ENCODE assay signal across 17 mouse cellular contexts in genomic region chr16:32174340-32175005, GRCm38 (mm10). TPM values are rescaled to one million over a fixed set of nuclear protein-coding genes. Genes with fewer than 3 reads are reported as not detected.
"Had no signal": no experiment of that assay in that cellular context is flagged by ENCODE, and none has a peak within 500 bp of the region (broad histone marks: within the 10 kb centered on the region; RNA-seq: fewer than 3 reads in every experiment).

No protein-coding gene starts in this region.

- H3K27ac ChIP-seq: limb, embryonic 12.5 days; liver, embryonic 13.5 days; lung, embryonic 15.5 days; midbrain, embryonic 15.5 days; neural tube, embryonic 12.5 days had no signal

- H3K9ac ChIP-seq: limb, embryonic 12.5 days; liver, embryonic 13.5 days; liver, postnatal 0 days; lung, embryonic 15.5 days; midbrain, embryonic 15.5 days; neural tube, embryonic 12.5 days had no signal

- ATAC-seq: hindbrain, embryonic 16.5 days; inflammation-experienced regulatory T-cells, adult 6 months; liver, postnatal 0 days; midbrain, embryonic 15.5 days had no signal

- H3K4me3 ChIP-seq: limb, embryonic 12.5 days; liver, embryonic 13.5 days; lung, embryonic 15.5 days; midbrain, embryonic 15.5 days; neural tube, embryonic 12.5 days had no signal

- H3K4me2 ChIP-seq: limb, embryonic 12.5 days; liver, embryonic 13.5 days; lung, embryonic 15.5 days; midbrain, embryonic 15.5 days; neural tube, embryonic 12.5 days had no signal

- DNase-seq: kidney, adult 11 months; kidney, postnatal 36 days; layer of hippocampus, adult 9-11 months; layer of hippocampus, postnatal 36 days; liver; liver, embryonic 13.5 days; liver, postnatal 0 days; lung, postnatal 36 days; right cerebral cortex, adult 18-20 months; right cerebral cortex, postnatal 25 days had no signal

- H3K4me1 ChIP-seq: midbrain, embryonic 15.5 days; neural tube, embryonic 12.5 days had no signal

- H3K9me3 ChIP-seq: limb, embryonic 12.5 days; liver, embryonic 13.5 days; lung, embryonic 15.5 days; midbrain, embryonic 15.5 days; neural tube, embryonic 12.5 days had no signal

- H3K27me3 ChIP-seq: limb, embryonic 12.5 days; liver, embryonic 13.5 days; lung, embryonic 15.5 days; midbrain, embryonic 15.5 days; neural tube, embryonic 12.5 days had no signal

- H3K36me3 ChIP-seq: limb, embryonic 12.5 days; liver, embryonic 13.5 days; lung, embryonic 15.5 days; midbrain, embryonic 15.5 days; neural tube, embryonic 12.5 days had no signal

RNA-seq across cellular contexts. Expression of gene Bex6, which starts 5.2 kb away (rescaled TPM):
- polyA plus RNA-seq: hindbrain, embryonic 16.5 days; limb, embryonic 12.5 days; midbrain, embryonic 15.5 days; neural tube, embryonic 12.5 days; small intestine, adult 2 months had no signal
